Mouse (Mus musculus) MEL (cell line): ENCODE measurements around the gene Gm48551. TPM values are rescaled to one million over a fixed set of nuclear protein-coding genes. Genes with fewer than 3 reads are reported as not detected.
A peak's percentile ranks its signal among the peaks of the same experiment; 100 is the strongest.

Source experiments
- DNase-seq: peaks from one replicate; pipeline ENCODE4 v3.0.0; 2011; ENCODE audit warnings: low read depth, low spot score
- H3K27ac ChIP-seq: 2 replicates; pipeline ENCODE4 v1.5.1; 2012; ENCODE audit warnings: low read depth, mild to moderate bottlenecking, control low read depth, low read length, moderate library complexity; ENCODE audit not compliant: control insufficient read depth
- H3K27me3 ChIP-seq, 2 experiments: fragments of 150-350 bp in 1 of 2; sonication (generic) in 1 of 2; 2 replicates each; pipeline ENCODE4 v1.6.1; 2012; ENCODE audit warnings: low read length in 2 of 2, mild to moderate bottlenecking in 2 of 2, improper control_type of control experiment in 1 of 2, moderate library complexity in 1 of 2; ENCODE audit not compliant: insufficient read depth in 2 of 2, control insufficient read depth in 1 of 2
- H3K36me3 ChIP-seq, 2 experiments: 2 replicates each; pipeline ENCODE4 v1.6.1; 2012 to 2014; ENCODE audit warnings: low read length in 2 of 2, improper control_type of control experiment in 1 of 2, inconsistent platforms in 1 of 2, mild to moderate bottlenecking in 1 of 2; ENCODE audit not compliant: insufficient read depth in 2 of 2, control insufficient read depth in 1 of 2
- H3K4me1 ChIP-seq, 2 experiments: fragments of 150-350 bp in 1 of 2; sonication (generic) in 1 of 2; 2 replicates each; pipeline ENCODE4 v1.6.1; 2012; ENCODE audit warnings: low read length in 2 of 2, improper control_type of control experiment in 1 of 2, mild to moderate bottlenecking in 1 of 2; ENCODE audit not compliant: insufficient read depth in 2 of 2, control insufficient read depth in 1 of 2
- H3K4me3 ChIP-seq, 2 experiments: fragments of 150-350 bp in 1 of 2; sonication (generic) in 1 of 2; 2 replicates each; pipeline ENCODE4 v1.5.1; 2012; ENCODE audit warnings: low read depth in 2 of 2, low read length in 2 of 2, mild to moderate bottlenecking in 2 of 2, moderate library complexity in 2 of 2, control low read depth in 1 of 2, improper control_type of control experiment in 1 of 2; ENCODE audit not compliant: control insufficient read depth in 1 of 2, insufficient read depth in 1 of 2
- H3K79me2 ChIP-seq: 2 replicates; pipeline ENCODE4 v1.6.1; 2012; ENCODE audit warnings: mild to moderate bottlenecking, low read length, moderate library complexity; ENCODE audit not compliant: control insufficient read depth, poor library complexity, insufficient read depth
- H3K9ac ChIP-seq: 2 replicates; pipeline ENCODE4 v1.6.1; 2012; ENCODE audit warnings: low read depth, mild to moderate bottlenecking, control low read depth, low read length, moderate library complexity; ENCODE audit not compliant: control insufficient read depth, poor library complexity, severe bottlenecking
- H3K9me3 ChIP-seq: fragments of 150-350 bp; sonication (generic); replicated peaks from 2 replicates; pipeline ENCODE4 v1.6.1; 2012; ENCODE audit warnings: mild to moderate bottlenecking, low read length, improper control_type of control experiment, moderate library complexity; ENCODE audit not compliant: insufficient read depth
- CHD1 ChIP-seq: IDR thresholded peaks from 2 replicates; pipeline ENCODE4 v1.6.1; 2012; ENCODE audit warnings: low read depth, mild to moderate bottlenecking, inconsistent platforms, low read length, improper control_type of control experiment
- CHD2 ChIP-seq: IDR thresholded peaks from 2 replicates; pipeline ENCODE4 v1.6.1; 2011; ENCODE audit warnings: low read length, improper control_type of control experiment
- CTCF ChIP-seq, 3 experiments: IDR thresholded peaks in 2 of 3; conservative IDR thresholded peaks in 1 of 3; 2 replicates each; pipeline ENCODE4 v1.5.1; 2011 to 2012; ENCODE audit warnings: low read length in 3 of 3, low read depth in 2 of 3, mild to moderate bottlenecking in 2 of 3, improper control_type of control experiment in 1 of 3, inconsistent platforms in 1 of 3, mixed read lengths in 1 of 3, moderate library complexity in 1 of 3; ENCODE audit not compliant: control insufficient read depth in 1 of 3, insufficient read depth in 1 of 3, poor library complexity in 1 of 3, severe bottlenecking in 1 of 3
- E2F4 ChIP-seq: IDR thresholded peaks from 2 replicates; pipeline ENCODE4 v1.6.1; 2011; ENCODE audit warnings: low read depth, low read length, improper control_type of control experiment, borderline replicate concordance
- ELF1 ChIP-seq: IDR thresholded peaks from 2 replicates; pipeline ENCODE4 v1.6.1; 2014; ENCODE audit warnings: low read depth, mild to moderate bottlenecking, inconsistent platforms, low read length, improper control_type of control experiment, moderate library complexity
- EP300 ChIP-seq, 2 experiments: IDR thresholded peaks; 2 replicates each; pipeline ENCODE4 v1.6.1; 2011; ENCODE audit warnings: improper control_type of control experiment in 2 of 2, low read length in 2 of 2, low read depth in 1 of 2, mild to moderate bottlenecking in 1 of 2
- ETS1 ChIP-seq: IDR thresholded peaks from 2 replicates; pipeline ENCODE4 v1.6.1; 2012; ENCODE audit warnings: low read depth, mild to moderate bottlenecking, inconsistent platforms, low read length, improper control_type of control experiment, moderate library complexity
- GATA1 ChIP-seq: IDR thresholded peaks from 2 replicates; pipeline ENCODE4 v1.6.1; 2011; ENCODE audit warnings: low read depth, low read length, improper control_type of control experiment
- HCFC1 ChIP-seq: IDR thresholded peaks from 2 replicates; pipeline ENCODE4 v1.6.1; 2012; ENCODE audit warnings: low read depth, mild to moderate bottlenecking, inconsistent platforms, low read length, improper control_type of control experiment, moderate library complexity
- JUND ChIP-seq: IDR thresholded peaks from 2 replicates; pipeline ENCODE4 v1.6.1; 2011; ENCODE audit warnings: low read depth, mild to moderate bottlenecking, improper control_type of control experiment, low read length
- KAT2A ChIP-seq: conservative IDR thresholded peaks from 2 replicates; pipeline ENCODE4 v1.6.1; 2012; ENCODE audit warnings: low read depth, low read length, improper control_type of control experiment, inconsistent platforms
- MAFK ChIP-seq: IDR thresholded peaks from 2 replicates; pipeline ENCODE4 v1.6.1; 2011; ENCODE audit warnings: low read depth, mild to moderate bottlenecking, low read length, improper control_type of control experiment, borderline replicate concordance
- MAX ChIP-seq: IDR thresholded peaks from 2 replicates; pipeline ENCODE4 v1.6.1; 2011; ENCODE audit warnings: low read length, improper control_type of control experiment
- MAZ ChIP-seq: IDR thresholded peaks from 2 replicates; pipeline ENCODE4 v1.6.1; 2012; ENCODE audit warnings: low read depth, mild to moderate bottlenecking, inconsistent platforms, low read length, improper control_type of control experiment
- MEF2A ChIP-seq: IDR thresholded peaks from 2 replicates; pipeline ENCODE4 v1.6.1; 2014; ENCODE audit warnings: low read depth, mild to moderate bottlenecking, inconsistent platforms, low read length, improper control_type of control experiment; ENCODE audit not compliant: poor library complexity, insufficient replicate concordance, severe bottlenecking; ENCODE audit errors: extremely low read depth
- MXI1 ChIP-seq: IDR thresholded peaks from 2 replicates; pipeline ENCODE4 v1.6.1; 2011; ENCODE audit warnings: mild to moderate bottlenecking, low read depth, low read length, improper control_type of control experiment
- MYB ChIP-seq: IDR thresholded peaks from 2 replicates; pipeline ENCODE4 v1.6.1; 2011; ENCODE audit warnings: mild to moderate bottlenecking, low read depth, low read length, improper control_type of control experiment
- MYC ChIP-seq: IDR thresholded peaks from 2 replicates; pipeline ENCODE4 v1.6.1; 2011; ENCODE audit warnings: low read depth, mild to moderate bottlenecking, low read length, improper control_type of control experiment, moderate library complexity
- NRF1 ChIP-seq: IDR thresholded peaks from 2 replicates; pipeline ENCODE4 v1.6.1; 2014; ENCODE audit warnings: low read depth, mild to moderate bottlenecking, inconsistent platforms, low read length, improper control_type of control experiment, moderate library complexity; ENCODE audit not compliant: poor library complexity, insufficient read depth, severe bottlenecking
- POLR2A ChIP-seq, 2 experiments: IDR thresholded peaks; 2 replicates each; pipeline ENCODE4 v1.6.1; 2011 to 2012; ENCODE audit warnings: low read length in 2 of 2, mild to moderate bottlenecking in 2 of 2, control low read depth in 1 of 2, improper control_type of control experiment in 1 of 2, low read depth in 1 of 2, moderate library complexity in 1 of 2; ENCODE audit not compliant: control insufficient read depth in 1 of 2, insufficient read depth in 1 of 2, poor library complexity in 1 of 2
- POLR2AphosphoS2 ChIP-seq: IDR thresholded peaks from 2 replicates; pipeline ENCODE4 v1.6.1; 2011; ENCODE audit warnings: low read length, improper control_type of control experiment
- POLR2AphosphoS5 ChIP-seq: IDR thresholded peaks from 2 replicates; pipeline ENCODE4 v1.6.1; 2012; ENCODE audit warnings: low read depth, borderline replicate concordance, mild to moderate bottlenecking, inconsistent platforms, low read length, moderate library complexity, mixed read lengths
- RAD21 ChIP-seq: IDR thresholded peaks from 2 replicates; pipeline ENCODE4 v1.6.1; 2011; ENCODE audit warnings: mild to moderate bottlenecking, low read depth, low read length, improper control_type of control experiment
- RCOR1 ChIP-seq: IDR thresholded peaks from 2 replicates; pipeline ENCODE4 v1.6.1; 2012; ENCODE audit warnings: low read depth, mild to moderate bottlenecking, inconsistent platforms, low read length, improper control_type of control experiment
- SMC3 ChIP-seq: IDR thresholded peaks from 2 replicates; pipeline ENCODE4 v1.6.1; 2011; ENCODE audit warnings: low read depth, low read length, improper control_type of control experiment
- TAL1 ChIP-seq: IDR thresholded peaks from 2 replicates; pipeline ENCODE4 v1.6.1; 2012; ENCODE audit warnings: mild to moderate bottlenecking, inconsistent platforms, low read length, moderate library complexity, mixed read lengths
- TBP ChIP-seq: IDR thresholded peaks from 2 replicates; pipeline ENCODE4 v1.8.0; 2011; ENCODE audit warnings: low read depth, low read length, improper control_type of control experiment
- TCF12 ChIP-seq: IDR thresholded peaks from 2 replicates; pipeline ENCODE4 v1.6.1; 2014; ENCODE audit warnings: low read depth, mild to moderate bottlenecking, inconsistent platforms, low read length, improper control_type of control experiment, moderate library complexity
- UBTF ChIP-seq: IDR thresholded peaks from 2 replicates; pipeline ENCODE4 v1.6.1; 2012; ENCODE audit warnings: low read depth, mild to moderate bottlenecking, inconsistent platforms, low read length, improper control_type of control experiment, moderate library complexity, borderline replicate concordance; ENCODE audit not compliant: insufficient read depth
- USF1 ChIP-seq: IDR thresholded peaks from 2 replicates; pipeline ENCODE4 v1.6.1; 2014; ENCODE audit warnings: low read depth, mild to moderate bottlenecking, inconsistent platforms, low read length, improper control_type of control experiment, moderate library complexity
- USF2 ChIP-seq, 2 experiments: IDR thresholded peaks; 2 replicates each; pipeline ENCODE4 v1.6.1; 2011 to 2012; ENCODE audit warnings: improper control_type of control experiment in 2 of 2, low read length in 2 of 2, borderline replicate concordance in 1 of 2, inconsistent platforms in 1 of 2, low read depth in 1 of 2, mild to moderate bottlenecking in 1 of 2; ENCODE audit not compliant: insufficient read depth in 1 of 2
- ZC3H11A ChIP-seq: IDR thresholded peaks from 2 replicates; pipeline ENCODE4 v1.6.1; 2012; ENCODE audit warnings: low read depth, mild to moderate bottlenecking, inconsistent platforms, low read length, improper control_type of control experiment
- ZKSCAN1 ChIP-seq: IDR thresholded peaks from 2 replicates; pipeline ENCODE4 v1.6.1; 2012; ENCODE audit warnings: low read depth, mild to moderate bottlenecking, inconsistent platforms, low read length, improper control_type of control experiment, moderate library complexity
- ZMIZ1 ChIP-seq: IDR thresholded peaks from 2 replicates; pipeline ENCODE4 v1.6.1; 2012; ENCODE audit warnings: low read depth, mild to moderate bottlenecking, inconsistent platforms, low read length, improper control_type of control experiment, moderate library complexity
- polyA plus RNA-seq, 2 experiments: library from polyadenylated mRNA; stranded (reverse) in 1 of 2; unstranded in 1 of 2; fragments of >175 nt in 1 of 2; fragments of >200 nt in 1 of 2; gene quantifications; 2 replicates each; pipeline versions ENCODE4 v1.2.1 to v1.2.4; 2012; ENCODE audit warnings: low replicate concordance in 2 of 2, low read depth in 1 of 2; ENCODE audit not compliant: insufficient read length in 2 of 2, insufficient read depth in 1 of 2, missing spikeins in 1 of 2
- total RNA-seq: library from RNA; depleted of rRNA; stranded (reverse); fragments of 300-350 nt; gene quantifications from 2 replicates; pipeline ENCODE4 v1.2.3, GENCODE M21; 2012; rRNA removed

Gene Gm48551
- total RNA-seq (0.46 and 0.62 TPM in 2 replicates), polyA plus RNA-seq (1 to 10 TPM in 1 of 2 experiments, not detected in 1; 2.6 TPM)

DNA sequence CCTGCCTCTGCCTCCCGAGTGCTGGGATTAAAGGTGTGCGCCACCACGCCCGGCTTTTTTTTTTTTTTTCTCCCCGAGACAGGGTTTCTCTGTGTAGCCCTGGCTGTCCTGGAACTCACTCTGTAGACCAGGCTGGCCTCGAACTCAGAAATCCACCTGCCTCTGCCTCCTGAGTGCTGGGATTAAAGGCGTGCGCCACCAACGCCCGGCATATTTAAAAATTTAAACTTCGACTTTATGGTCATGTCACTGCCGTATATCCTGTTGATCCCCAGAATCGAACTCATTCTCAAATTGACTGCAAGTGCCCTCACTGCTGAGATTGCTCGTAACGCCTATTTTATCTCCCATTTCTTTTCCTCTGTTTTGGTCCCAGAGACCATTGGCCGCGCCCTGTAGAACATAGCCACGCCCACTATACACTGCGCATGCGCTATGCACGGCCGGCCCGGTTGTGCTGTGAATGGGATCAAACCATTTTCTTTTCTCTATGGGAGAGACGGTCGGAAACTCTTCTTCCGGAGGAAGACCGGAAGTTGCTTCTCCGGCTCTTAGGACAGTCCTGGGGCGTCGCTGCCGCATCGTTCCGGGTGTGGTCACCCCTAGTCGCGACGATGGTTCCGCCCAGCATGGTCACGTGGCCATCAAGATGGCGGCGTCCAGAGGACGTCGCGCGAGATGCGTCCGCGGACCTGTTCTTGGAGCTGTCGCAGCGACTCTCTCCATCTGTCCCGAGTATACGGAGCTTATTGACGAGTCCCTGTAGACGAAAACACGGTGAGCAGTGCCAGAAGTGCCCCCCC lies at the start of gene Gm48551, which contains the start of gene Dohh:
TSS of gene Gm48551 (plus strand) at position 665 of the 803 bp plus-strand sequence.
TSS of gene Dohh (plus strand) at position 627 of the 803 bp plus-strand sequence.
- peak within 1 kb of the TSS; percentile 88 for H3K27ac ChIP-seq
- peaks cover 0 to 35% of the 10 kb centered on the region in 2 experiments; a peak in 2 of 4 replicates for H3K36me3 ChIP-seq
- H3K4me3 ChIP-seq: peak within 1 kb of the TSS; percentile 85 to 90
- no peaks in the 10 kb centered on the region for H3K9me3 ChIP-seq
- H3K9ac ChIP-seq: peak within 1 kb of the TSS; percentile 89
- H3K27me3 ChIP-seq: no peaks in the 10 kb centered on the region
- DNase-seq: peak; percentile 99
- peaks cover 17% of the 10 kb centered on the region for H3K79me2 ChIP-seq
- H3K4me1 ChIP-seq: peaks cover 21 to 44% of the 10 kb centered on the region in 2 experiments
- peak; percentile 97 for TF ChIP-seq MAX
- TF ChIP-seq CTCF (IDR thresholded peaks at IDR 0.05 in 2 of 3, conservative IDR thresholded peaks at IDR 0.05 in 1 of 3; ENCODE audit: control insufficient read depth in 1 of 3, insufficient read depth in 1 of 3, low read depth in 2 of 3, low read length in 3 of 3, poor library complexity in 1 of 3, severe bottlenecking in 1 of 3): no peak
- TF ChIP-seq RCOR1: peak; percentile 69; the same call in 1 of the 2 replicates
- TF ChIP-seq TAL1: no peak; the same call in 1 of the 2 replicates
- TF ChIP-seq HCFC1: peak; percentile 92
- TF ChIP-seq MEF2A: no peak
- 0 out of 2 replicates have a peak, but pooled peaks have one; percentile 67 for TF ChIP-seq JUND
- no peak for TF ChIP-seq ZKSCAN1
- peak; percentile 91 to 92 for TF ChIP-seq POLR2A (IDR thresholded peaks at IDR 0.05; ENCODE audit: control insufficient read depth in 1 of 2, insufficient read depth in 1 of 2, low read depth in 1 of 2, low read length in 2 of 2, poor library complexity in 1 of 2)
- TF ChIP-seq TCF12: peak; percentile 68; the same call in 1 of the 2 replicates
- 0 out of 2 replicates have a peak, but pooled peaks have one; percentile 20 for TF ChIP-seq GATA1
- peak; percentile 83 for TF ChIP-seq CHD2
- peak; percentile 33; the same call in 1 of the 2 replicates for TF ChIP-seq ETS1
- TF ChIP-seq MYB: no peak
- TF ChIP-seq MAZ: no peak; the same call in 1 of the 2 replicates
- no peak for TF ChIP-seq E2F4
- no peak for TF ChIP-seq ZC3H11A
- peak; percentile 68; the same call in 1 of the 2 replicates for TF ChIP-seq KAT2A
- TF ChIP-seq ZMIZ1: no peak
- peak; percentile 100 for TF ChIP-seq NRF1
- peak; percentile 84; the same call in 1 of the 2 replicates for TF ChIP-seq MYC
- peak; percentile 91 for TF ChIP-seq TBP
- no peak; the same call in 1 of the 2 replicates for TF ChIP-seq SMC3
- TF ChIP-seq CHD1: peak; percentile 99
- TF ChIP-seq MAFK: no peak
- no peak for TF ChIP-seq RAD21
- TF ChIP-seq ELF1: peak; percentile 91
- peak; percentile 59 to 94; a peak in 3 of 4 replicates for TF ChIP-seq USF2 (IDR thresholded peaks at IDR 0.05; ENCODE audit: borderline replicate concordance in 1 of 2, insufficient read depth in 1 of 2, low read depth in 1 of 2, low read length in 2 of 2)
- TF ChIP-seq EP300 (IDR thresholded peaks at IDR 0.05; ENCODE audit: low read depth in 1 of 2, low read length in 2 of 2): peak in 1 of 2 experiments; percentile 16; a peak in 2 of 4 replicates
- peak; percentile 98 for TF ChIP-seq MXI1
- peak; percentile 99 for TF ChIP-seq USF1
- no peak for TF ChIP-seq UBTF
- no peak for TF ChIP-seq POLR2AphosphoS5
- TF ChIP-seq POLR2AphosphoS2: peak; percentile 67; the same call in 1 of the 2 replicates
